Mouse (Mus musculus): ENCODE measurements around the gene Stx18.

The Stx18 gene

GRCm38 (mm10) chr5:38076326-38076725 is 37.8 kb downstream of the Stx18 start:
- intact Hi-C loops (cut with DNase I) = no loop called here

- intact Hi-C loops (cut with DNase I) = no loop called here
Observed at GRCm38 (mm10) chr5:38078575-38078974, 40.0 kb downstream of the Stx18 start.

GRCm38 (mm10) chr5:38080472-38080871 is 41.9 kb downstream of the Stx18 start:
- intact Hi-C loops (cut with DNase I) = no loop called here

- intact Hi-C loops (cut with DNase I) = no loop called here
Observed at GRCm38 (mm10) chr5:38082589-38082988, 44.0 kb downstream of the Stx18 start.

GRCm38 (mm10) chr5:38083362-38083761 is 44.8 kb downstream of the Stx18 start:
- intact Hi-C loops (cut with DNase I) = no loop called here

- intact Hi-C loops (cut with DNase I) = no loop called here
Observed at GRCm38 (mm10) chr5:38084616-38085015, 46.1 kb downstream of the Stx18 start.

GRCm38 (mm10) chr5:38085561-38086392 is 47.2 kb downstream of the Stx18 start:
- intact Hi-C loops (cut with DNase I) = no loop called here

- intact Hi-C loops (cut with DNase I) = loop anchor here (5.0 kb wide), 1 partner anchor 268 kb away; the partner anchor contains the start of gene Msx1
Observed at GRCm38 (mm10) chr5:38090111-38090510, 51.6 kb downstream of the Stx18 start.

GRCm38 (mm10) chr5:38090581-38090980 is 52.0 kb downstream of the Stx18 start:
- intact Hi-C loops (cut with DNase I) = loop anchor here (5.0 kb wide), 1 partner anchor 268 kb away; the partner anchor contains the start of gene Msx1

- intact Hi-C loops (cut with DNase I) = loop anchor here (5.0 kb wide), 1 partner anchor 269 kb away; the partner anchor contains the start of gene Msx1
Observed at GRCm38 (mm10) chr5:38091046-38091965, 52.8 kb downstream of the Stx18 start.

- intact Hi-C loops (cut with DNase I) = loop anchor here (5.0 kb wide), 1 partner anchor 270 kb away; the partner anchor contains the start of gene Msx1
Observed at GRCm38 (mm10) chr5:38091966-38092304, 53.4 kb downstream of the Stx18 start.

- intact Hi-C loops (cut with DNase I) = loop anchor here (5.0 kb wide), 1 partner anchor 272 kb away; the partner anchor contains the start of gene Msx1
Observed at GRCm38 (mm10) chr5:38094331-38094730, 55.8 kb downstream of the Stx18 start.

GRCm38 (mm10) chr5:38097501-38098093 is 59.1 kb downstream of the Stx18 start:
- intact Hi-C loops (cut with DNase I) = loop anchor here (2.0 kb wide), 1 partner anchor 99 kb away; no protein-coding TSS in a partner anchor

- intact Hi-C loops (cut with DNase I) = no loop called here
Observed at GRCm38 (mm10) chr5:38099139-38099676, 60.7 kb downstream of the Stx18 start.

- intact Hi-C loops (cut with DNase I) = no loop called here
Observed at GRCm38 (mm10) chr5:38102945-38103344, 64.4 kb downstream of the Stx18 start.

- intact Hi-C loops (cut with DNase I) = no loop called here
Observed at GRCm38 (mm10) chr5:38106080-38106697, 67.6 kb downstream of the Stx18 start.

GRCm38 (mm10) chr5:38106807-38107206 is 68.3 kb downstream of the Stx18 start:
- intact Hi-C loops (cut with DNase I) = no loop called here

- intact Hi-C loops (cut with DNase I) = no loop called here
Observed at GRCm38 (mm10) chr5:38114526-38114925, 76.0 kb downstream of the Stx18 start.

- intact Hi-C loops (cut with DNase I) = no loop called here
Observed at GRCm38 (mm10) chr5:38117056-38117455, 78.5 kb downstream of the Stx18 start.

- intact Hi-C loops (cut with DNase I) = no loop called here
Observed at GRCm38 (mm10) chr5:38119268-38119667, 80.7 kb downstream of the Stx18 start.

- intact Hi-C loops (cut with DNase I) = no loop called here
Observed at GRCm38 (mm10) chr5:38121699-38122098, 83.2 kb downstream of the Stx18 start.
